Mouse (Mus musculus): Measurements from ENCODE around the gene Nr1d1.
"Not testable (repeated sequence)": the region's sequence is repeated elsewhere in the genome, so short reads cannot be mapped to it uniquely, and the experiment has no call there.

Nr1d1 gene

DNA sequence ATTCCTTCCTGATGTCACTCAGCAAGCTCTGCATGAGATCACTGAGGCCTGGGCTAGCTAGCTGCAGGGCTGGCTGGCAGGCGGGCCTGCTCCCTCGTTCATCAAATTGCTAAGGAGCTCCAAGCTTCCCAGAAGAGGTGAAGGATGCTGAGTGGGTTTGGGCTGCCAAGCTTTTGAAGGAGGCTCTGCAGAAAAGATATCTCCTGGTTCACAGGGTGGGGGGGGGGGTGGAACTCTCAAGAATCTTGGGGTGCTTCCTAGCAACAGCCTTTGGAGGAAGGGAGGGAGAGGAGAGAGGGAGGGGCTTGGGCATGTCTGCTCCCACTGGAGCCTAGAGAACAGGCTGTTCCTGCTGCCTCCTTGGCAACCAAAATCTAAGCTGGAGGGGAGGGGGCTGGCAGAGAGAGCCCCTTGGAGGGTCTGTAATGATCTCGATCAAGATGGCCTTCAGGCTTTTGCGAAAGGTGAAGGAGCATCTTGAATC is 36.7 kb downstream of the Nr1d1 start:
- DNase-seq (ENCODE audit: low spot score in 2 of 2): peak; percentile 83 to 93

DNA sequence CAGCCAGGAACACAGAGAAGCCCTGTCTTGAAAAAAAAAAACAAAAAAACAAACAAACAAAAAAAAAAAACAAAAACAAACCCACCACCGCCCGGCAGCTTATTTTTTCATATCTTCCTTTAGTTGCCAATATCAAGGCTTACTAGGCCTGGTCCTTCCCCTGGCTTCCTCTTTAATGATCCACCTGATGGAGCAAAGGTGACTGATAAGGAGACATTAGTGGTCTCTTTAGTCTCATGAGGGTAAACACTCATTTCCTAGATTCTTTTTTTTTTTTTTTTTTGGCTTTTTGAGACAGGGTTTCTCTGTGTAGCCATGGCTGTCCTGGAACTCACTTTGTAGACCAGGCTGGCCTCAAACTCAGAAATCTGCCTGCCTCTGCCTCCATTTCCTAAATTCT is 37.9 kb downstream of the Nr1d1 start:
- DNase-seq (ENCODE audit: low spot score in 2 of 2): not testable (repeated sequence)

DNA sequence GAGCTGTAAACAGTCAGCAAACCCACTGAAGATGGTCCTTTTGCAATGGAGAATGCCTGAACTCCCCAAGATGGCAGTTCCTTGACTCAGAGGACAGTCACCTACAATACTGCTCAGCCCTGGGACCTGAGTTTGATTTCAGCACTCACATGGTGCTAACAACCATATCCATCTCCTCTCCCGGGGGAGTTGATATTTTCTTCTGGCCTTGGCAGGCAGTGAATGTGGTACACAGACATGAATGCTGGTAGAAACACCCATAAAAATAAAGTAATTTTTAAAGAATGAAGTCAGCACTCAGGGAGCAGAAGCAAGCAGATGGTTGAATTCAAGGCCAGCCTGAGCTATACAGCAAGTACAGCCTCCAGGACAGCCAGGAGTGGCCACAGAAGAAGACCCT is 39.0 kb downstream of the Nr1d1 start:
- no peak for DNase-seq (ENCODE audit: low spot score in 2 of 2)

DNA sequence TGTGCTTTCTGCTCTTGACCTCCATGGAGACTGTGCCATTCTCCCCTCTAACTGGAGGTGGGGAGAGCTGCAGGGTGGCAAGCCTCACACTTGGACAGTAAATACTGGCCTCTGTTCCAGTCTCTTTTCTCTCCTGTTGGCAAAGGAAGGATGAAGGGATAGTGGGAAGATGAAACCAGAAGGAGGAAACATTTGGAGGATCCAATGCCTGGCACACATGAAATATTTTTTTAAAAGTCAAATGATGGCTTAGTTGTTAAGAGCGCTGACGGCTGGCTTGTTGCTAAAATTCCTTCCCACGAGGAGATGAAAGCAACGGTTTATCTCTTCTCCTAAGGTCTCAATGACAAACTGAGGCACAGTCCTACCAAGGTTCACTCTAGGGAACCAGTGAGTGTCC is 40.0 kb downstream of the Nr1d1 start:
- DNase-seq (ENCODE audit: low spot score in 2 of 2): no peak

DNA sequence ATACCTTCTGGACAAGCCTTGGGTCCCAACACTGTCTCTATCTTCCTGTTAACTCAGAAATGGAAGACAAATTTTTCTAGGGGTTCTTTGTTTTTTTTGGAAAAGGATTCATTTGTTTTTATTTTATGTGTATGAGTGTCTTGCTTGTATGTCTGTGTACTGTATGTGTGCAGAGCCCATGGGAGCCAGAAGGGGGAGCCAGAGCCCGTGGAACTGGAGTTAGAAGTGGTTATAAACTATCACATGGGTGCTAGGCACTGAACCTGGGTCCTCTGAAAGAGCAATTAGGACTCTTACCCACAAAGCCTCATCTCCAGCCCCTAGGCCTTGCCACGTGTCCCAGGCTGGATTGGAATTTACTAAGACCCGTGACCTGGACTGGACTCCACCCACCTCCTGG is 41.1 kb downstream of the Nr1d1 start:
- DNase-seq (ENCODE audit: low spot score in 2 of 2): no peak

- DNase-seq (ENCODE audit: low spot score in 2 of 2): peak; percentile 78 to 83
Observed at GRCm38 (mm10) chr11:98731134-98731533, 44.0 kb downstream of the Nr1d1 start.

GRCm38 (mm10) chr11:98730727-98731126 is 44.4 kb downstream of the Nr1d1 start:
- DNase-seq (ENCODE audit: low spot score in 2 of 2): no peak

GRCm38 (mm10) chr11:98729119-98729588 is 46.0 kb downstream of the Nr1d1 start, which contains the start of gene Med24:
Gene Med24 (minus strand): TSS chr11:98729435.
- peak; percentile 94 to 97 for DNase-seq (ENCODE audit: low spot score in 2 of 2)

DNA sequence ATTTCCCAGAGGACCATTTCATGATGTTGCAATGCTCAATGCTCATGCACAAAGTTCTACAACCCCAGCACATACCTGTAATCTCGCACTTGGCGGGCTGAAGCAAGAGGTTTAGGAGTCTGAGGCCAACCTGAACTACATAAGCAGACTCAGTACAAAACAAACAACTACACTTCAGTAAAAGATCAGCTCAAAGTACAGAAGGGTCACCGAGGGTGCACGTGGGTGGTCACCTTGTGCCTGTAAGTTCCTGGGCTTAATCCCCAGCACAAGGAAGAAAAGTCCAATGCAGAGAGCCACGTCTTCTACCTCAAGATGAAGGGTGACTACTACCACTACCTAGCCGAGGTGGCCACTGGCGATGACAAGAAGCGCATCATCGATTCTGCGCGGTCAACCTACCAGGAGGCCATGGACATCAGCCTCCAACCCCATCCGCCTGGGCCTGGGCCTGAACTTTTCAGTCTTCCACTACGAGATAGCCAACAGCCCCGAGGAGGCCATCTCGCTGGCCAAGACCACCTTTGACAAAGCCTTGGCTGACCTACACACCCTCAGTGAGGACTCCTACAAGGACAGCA is 49.1 kb downstream of the Nr1d1 start:
- no peak for DNase-seq (ENCODE audit: low spot score in 2 of 2)

DNA sequence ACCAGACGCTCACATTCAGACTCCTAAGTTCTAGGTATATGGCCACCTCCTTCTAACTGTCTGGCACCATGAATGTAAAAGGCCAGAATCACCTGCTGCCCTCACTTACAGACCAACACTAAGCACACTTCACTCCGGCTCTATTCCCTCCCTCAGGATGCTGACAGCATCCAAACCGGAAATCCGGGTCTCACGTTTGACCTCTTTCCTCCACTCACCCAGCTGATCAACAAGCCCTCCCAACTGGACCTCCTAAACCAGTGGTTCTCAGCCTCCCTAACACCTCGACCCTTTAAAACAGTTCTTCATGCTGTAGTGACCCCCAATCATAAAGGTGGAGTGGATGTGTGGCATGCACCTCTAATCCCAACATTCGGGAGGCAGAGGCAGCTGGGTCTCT is 52.0 kb downstream of the Nr1d1 start:
- no peak for DNase-seq (ENCODE audit: low spot score in 2 of 2)

DNA sequence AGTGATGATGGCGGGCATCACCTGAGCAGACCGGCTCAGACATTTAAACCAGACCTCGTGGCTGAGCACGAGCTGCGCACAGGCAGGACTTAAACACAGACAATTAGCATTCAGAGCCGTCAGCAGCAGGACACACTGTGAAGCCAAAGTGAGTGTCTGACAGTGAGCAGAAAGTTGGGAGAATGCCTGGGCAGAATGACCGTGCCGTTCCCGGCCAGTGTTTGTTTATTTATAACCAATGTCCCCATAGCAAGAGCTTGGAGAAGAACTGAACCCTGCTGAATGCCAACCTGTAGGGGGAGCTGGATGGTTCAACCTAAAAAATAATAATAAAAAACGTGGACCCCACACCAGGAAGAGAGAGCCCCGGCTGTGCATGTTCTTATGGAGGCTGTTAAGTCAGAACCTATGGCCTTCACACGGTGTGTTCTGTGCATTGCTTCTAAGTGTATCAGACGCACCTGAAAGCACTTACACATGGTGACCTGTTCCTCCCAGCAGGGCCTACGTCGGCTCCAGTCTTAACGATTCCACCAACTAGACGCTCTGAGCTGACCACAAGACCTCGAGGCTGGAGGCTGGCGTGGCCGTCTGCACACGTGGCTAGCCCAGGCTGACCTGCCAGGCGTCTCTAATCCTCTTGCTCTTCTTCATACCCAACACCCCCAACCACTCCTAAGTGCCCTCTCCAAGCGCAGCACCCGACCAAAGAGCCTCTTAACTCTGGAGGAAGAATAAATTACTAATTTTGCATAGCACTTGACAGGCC is 53.5 kb downstream of the Nr1d1 start:
- peak; percentile 74 to 84 for DNase-seq (ENCODE audit: low spot score in 2 of 2)

DNA sequence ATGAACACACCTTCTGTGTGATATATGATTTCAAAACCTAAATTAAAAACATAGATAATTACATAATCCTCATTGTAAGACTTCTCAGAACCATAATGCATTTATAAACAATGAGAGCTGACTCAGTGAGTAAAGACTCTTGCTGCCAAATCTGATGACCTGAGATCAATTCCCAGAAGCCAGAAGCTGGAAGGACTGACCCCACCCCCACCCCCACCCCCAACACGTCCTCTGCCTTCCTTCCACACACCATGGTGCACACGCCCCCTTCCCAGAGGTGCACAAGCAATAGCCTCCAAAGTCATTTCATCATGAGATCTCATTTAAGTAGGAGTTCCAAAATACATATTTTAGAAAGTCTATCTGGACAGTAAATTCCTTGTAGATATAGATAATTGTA is 54.4 kb downstream of the Nr1d1 start:
- DNase-seq (ENCODE audit: low spot score in 2 of 2): no peak

All from right cerebral cortex, postnatal 10 days (tissue).